In genomic region chr15:80897911-80898310, GRCm38 (mm10) we compare ENCODE assay signal across 29 mouse cellular contexts. TPM values are rescaled to one million over a fixed set of nuclear protein-coding genes. Genes with fewer than 3 reads are reported as not detected.
DNase-seq lines count a peak whose midpoint lies in the region; ATAC-seq and TF ChIP-seq lines count a peak whose summit lies in the region.
"Had no signal": no experiment of that assay in that cellular context is flagged by ENCODE, and none has a peak within 500 bp of the region (broad histone marks: within the 10 kb centered on the region; RNA-seq: fewer than 3 reads in every experiment).

No protein-coding gene starts in this region.

- WGBS in forebrain, embryonic 15.5 days = 66% methylated on average over 5 of the region's 5 CpGs
- WGBS in forebrain, embryonic 11.5 days = 80% methylated on average over 5 of the region's 5 CpGs
- 83% methylated on average over 5 of the region's 5 CpGs for WGBS in hindbrain, postnatal 0 days
- WGBS in hindbrain, embryonic 11.5 days = 90% methylated on average over 5 of the region's 5 CpGs

- H3K4me3 ChIP-seq in forebrain, embryonic 15.5 days = no peak overlapping the region
- no peak overlapping the region for H3K4me3 ChIP-seq in forebrain, embryonic 11.5 days (ENCODE audit: low read depth, low read length)
- no peak overlapping the region for H3K4me3 ChIP-seq in hindbrain, postnatal 0 days (ENCODE audit: low read length)
- H3K4me3 ChIP-seq in hindbrain, embryonic 11.5 days (ENCODE audit: low read depth, low read length) = no peak overlapping the region
- H3K4me3 ChIP-seq in ES-E14 (ENCODE audit: insufficient read depth in 1 of 2, low read depth in 1 of 2, low read length in 2 of 2, poor library complexity in 1 of 2, severe bottlenecking in 1 of 2) = no peak overlapping the region
- H3K4me3 ChIP-seq: embryonic facial prominence, embryonic 12.5 days; embryonic facial prominence, embryonic 15.5 days; forebrain, embryonic 12.5 days; heart, embryonic 12.5 days; heart, embryonic 15.5 days; hindbrain, embryonic 10.5 days; intestine, embryonic 15.5 days had no signal

- no peak for DNase-seq in forebrain, embryonic 11.5 days (ENCODE audit: low spot score)
- DNase-seq in hindbrain, postnatal 0 days (ENCODE audit: low spot score) = peak; percentile 8
- no peak for DNase-seq in hindbrain, embryonic 11.5 days (ENCODE audit: low spot score)
- DNase-seq in ES-E14 (ENCODE audit: low read depth, low spot score) = peak; percentile 29
- peak; percentile 81 for DNase-seq in ZHBTc4 (ENCODE audit: low read depth, low spot score)
- no peak for DNase-seq in testis, postnatal 14 days (ENCODE audit: low spot score)
- DNase-seq in urinary bladder, adult 2 months (ENCODE audit: low spot score) = no peak
- DNase-seq: adrenal gland, adult 8-10 months; adrenal gland, postnatal 25 days; B cell, adult 2 months; cerebellum, adult 18-20 months; cerebellum, adult 9-10 months; cerebellum, postnatal 14 days; gastrocnemius, postnatal 25 days; heart, adult 18-20 months; heart, postnatal 10 days; heart, postnatal 36 days; kidney, adult 11 months; kidney, adult 8-10 months had no signal

- H3K27ac ChIP-seq in forebrain, embryonic 15.5 days (replicated peaks) = 0 out of 2 replicates have a peak overlapping the region, but pooled peaks have one; percentile 11
- no peak overlapping the region for H3K27ac ChIP-seq in forebrain, embryonic 11.5 days (ENCODE audit: low read depth, low read length)
- H3K27ac ChIP-seq in hindbrain, postnatal 0 days = no peak overlapping the region
- H3K27ac ChIP-seq in hindbrain, embryonic 11.5 days (ENCODE audit: low read depth, low read length) = no peak overlapping the region
- H3K27ac ChIP-seq in ES-E14 (ENCODE audit: insufficient read depth, low read depth, low read length, poor library complexity, severe bottlenecking) = no peak overlapping the region
- H3K27ac ChIP-seq: embryonic facial prominence, embryonic 12.5 days; embryonic facial prominence, embryonic 15.5 days; forebrain, embryonic 12.5 days; heart, embryonic 15.5 days; hindbrain, embryonic 10.5 days; intestine, embryonic 15.5 days had no signal

- peaks cover 70% of the 10 kb centered on the region for H3K36me3 ChIP-seq in forebrain, embryonic 15.5 days
- H3K36me3 ChIP-seq in forebrain, embryonic 11.5 days (ENCODE audit: control insufficient read depth, insufficient read depth, low read length) = peaks cover 11% of the 10 kb centered on the region; the same call in 1 of the 2 replicates
- peaks cover 42% of the 10 kb centered on the region for H3K36me3 ChIP-seq in hindbrain, postnatal 0 days (ENCODE audit: insufficient read depth, low read length)
- H3K36me3 ChIP-seq in hindbrain, embryonic 11.5 days (ENCODE audit: control insufficient read depth, insufficient read depth, low read length) = peaks cover 15% of the 10 kb centered on the region
- H3K36me3 ChIP-seq in ES-E14 (ENCODE audit: control insufficient read depth, insufficient read depth, low read length, poor library complexity, severe bottlenecking) = peaks cover 14% of the 10 kb centered on the region

- H3K27me3 ChIP-seq in forebrain, embryonic 15.5 days = no peaks in the 10 kb centered on the region
- no peaks in the 10 kb centered on the region for H3K27me3 ChIP-seq in forebrain, embryonic 11.5 days (ENCODE audit: control insufficient read depth, insufficient read depth, low read length)
- no peaks in the 10 kb centered on the region for H3K27me3 ChIP-seq in hindbrain, postnatal 0 days (ENCODE audit: insufficient read depth, low read length)
- H3K27me3 ChIP-seq in hindbrain, embryonic 11.5 days (ENCODE audit: control insufficient read depth, insufficient read depth, low read length) = no peaks in the 10 kb centered on the region
- H3K27me3 ChIP-seq: CH12.LX; embryonic facial prominence, embryonic 12.5 days; embryonic facial prominence, embryonic 15.5 days; forebrain, embryonic 12.5 days; heart, embryonic 12.5 days; heart, embryonic 15.5 days; intestine, embryonic 15.5 days had no signal

- TF ChIP-seq CTCF in hindbrain, postnatal 0 days (IDR thresholded peaks at IDR 0.05; ENCODE audit: low read depth) = no peak

- no peak overlapping the region for H3K4me2 ChIP-seq in forebrain, embryonic 15.5 days (replicated peaks)
- no peak overlapping the region for H3K4me2 ChIP-seq in forebrain, embryonic 11.5 days (ENCODE audit: low read depth, low read length, severe bottlenecking)
- H3K4me2 ChIP-seq in hindbrain, postnatal 0 days (ENCODE audit: low read depth, low read length) = no peak overlapping the region
- no peak overlapping the region for H3K4me2 ChIP-seq in hindbrain, embryonic 11.5 days (replicated peaks; ENCODE audit: low read depth, low read length)
- H3K4me2 ChIP-seq: embryonic facial prominence, embryonic 12.5 days; embryonic facial prominence, embryonic 15.5 days; forebrain, embryonic 12.5 days; heart, embryonic 12.5 days; heart, embryonic 15.5 days; intestine, embryonic 15.5 days had no signal

- H3K4me1 ChIP-seq in forebrain, embryonic 15.5 days = no peaks in the 10 kb centered on the region
- no peaks in the 10 kb centered on the region for H3K4me1 ChIP-seq in forebrain, embryonic 11.5 days (replicated peaks; ENCODE audit: control insufficient read depth, insufficient read depth, low read length)
- no peaks in the 10 kb centered on the region for H3K4me1 ChIP-seq in hindbrain, postnatal 0 days (ENCODE audit: insufficient read depth, low read length)
- H3K4me1 ChIP-seq in hindbrain, embryonic 11.5 days (replicated peaks; ENCODE audit: control insufficient read depth, insufficient read depth, low read length) = no peaks in the 10 kb centered on the region
- peaks cover 3 to 5% of the 10 kb centered on the region in 2 experiments; a peak in 2 of 4 replicates for H3K4me1 ChIP-seq in ES-E14 (ENCODE audit: control insufficient read depth in 2 of 2, insufficient read depth in 2 of 2, low read length in 2 of 2, poor library complexity in 1 of 2)
- H3K4me1 ChIP-seq: embryonic facial prominence, embryonic 12.5 days; embryonic facial prominence, embryonic 15.5 days; forebrain, embryonic 12.5 days; heart, embryonic 12.5 days; heart, embryonic 15.5 days; hindbrain, embryonic 10.5 days; intestine, embryonic 15.5 days had no signal

- ATAC-seq in forebrain, embryonic 15.5 days (replicated peaks) = no peak
- no peak for ATAC-seq in forebrain, embryonic 11.5 days (replicated peaks; ENCODE audit: low FRiP score)
- ATAC-seq in hindbrain, postnatal 0 days = no peak
- no peak for ATAC-seq in hindbrain, embryonic 11.5 days (ENCODE audit: low FRiP score)
- ATAC-seq: activated CD4-positive, CD25-positive, alpha-beta regulatory T cell, adult 4 months; intestine, embryonic 15.5 days had no signal

- H3K9me3 ChIP-seq in forebrain, embryonic 15.5 days = no peaks in the 10 kb centered on the region
- no peaks in the 10 kb centered on the region for H3K9me3 ChIP-seq in forebrain, embryonic 11.5 days (ENCODE audit: control insufficient read depth, low read length)
- H3K9me3 ChIP-seq in hindbrain, postnatal 0 days (ENCODE audit: low read length) = no peaks in the 10 kb centered on the region
- H3K9me3 ChIP-seq in hindbrain, embryonic 11.5 days (ENCODE audit: control insufficient read depth, low read length) = no peaks in the 10 kb centered on the region
- no peaks in the 10 kb centered on the region for H3K9me3 ChIP-seq in ES-E14 (ENCODE audit: control insufficient read depth, insufficient read depth, low read depth, low read length)
- H3K9me3 ChIP-seq: embryonic facial prominence, embryonic 12.5 days; embryonic facial prominence, embryonic 15.5 days; forebrain, embryonic 12.5 days; heart, embryonic 12.5 days; heart, embryonic 15.5 days; hindbrain, embryonic 10.5 days; intestine, embryonic 15.5 days had no signal

- H3K9ac ChIP-seq in forebrain, embryonic 15.5 days (replicated peaks) = no peak overlapping the region
- no peak overlapping the region for H3K9ac ChIP-seq in forebrain, embryonic 11.5 days (ENCODE audit: low read length)
- H3K9ac ChIP-seq in hindbrain, postnatal 0 days (replicated peaks; ENCODE audit: low read length) = no peak overlapping the region
- H3K9ac ChIP-seq in hindbrain, embryonic 11.5 days (ENCODE audit: low read depth, low read length) = no peak overlapping the region
- no peak overlapping the region for H3K9ac ChIP-seq in ES-E14 (ENCODE audit: insufficient read depth, low read depth, low read length, poor library complexity, severe bottlenecking)
- H3K9ac ChIP-seq: embryonic facial prominence, embryonic 12.5 days; embryonic facial prominence, embryonic 15.5 days; forebrain, embryonic 12.5 days; heart, embryonic 12.5 days; heart, embryonic 15.5 days; intestine, embryonic 15.5 days had no signal

- in situ Hi-C loops in ES-E14 (cut with MboI; ENCODE audit: low sequenced_read_pairs in 2 of 2, unreplicated experiment in 2 of 2) = no loop called here

TF ChIP-seq in ES-E14, 5 proteins besides CTCF, POLR2A, EP300 and RAD21:
- TF ChIP-seq MAFK (IDR thresholded peaks at IDR 0.05; ENCODE audit: insufficient read depth, low read depth, low read length) (no peak), ZNF384 (IDR thresholded peaks at IDR 0.05; ENCODE audit: low read depth, low read length) (no peak), HCFC1 (IDR thresholded peaks at IDR 0.05; ENCODE audit: borderline replicate concordance, insufficient read depth, low read length) (no peak), CHD2 (IDR thresholded peaks at IDR 0.05; ENCODE audit: low read depth, low read length) (no peak)

RNA-seq across cellular contexts. Expression of gene Adsl, which starts 50.4 kb away (rescaled TPM):
- 99.2 and 100 TPM in 2 replicates for polyA plus RNA-seq in forebrain, embryonic 15.5 days (2015; fragmentation: Nextera tagmentation; extraction: Ambion mirVana)
- polyA plus RNA-seq in forebrain, embryonic 11.5 days (2014; fragmentation: Nextera tagmentation; extraction: Ambion mirVana) = 184 and 186 TPM in 2 replicates
- total RNA-seq in hindbrain, postnatal 0 days (2014; rRNA removed) = 77.6 and 97.6 TPM in 2 replicates
- 95.3 and 96.3 TPM in 2 replicates for polyA plus RNA-seq in hindbrain, postnatal 0 days (2015; fragmentation: Nextera tagmentation; extraction: Ambion mirVana)
- 153 and 165 TPM in 2 replicates for polyA plus RNA-seq in hindbrain, embryonic 11.5 days (2014; fragmentation: Nextera tagmentation; extraction: Ambion mirVana)
- 124 and 166 TPM in 2 replicates for total RNA-seq in ES-E14 (2012; rRNA removed)
- polyA plus RNA-seq in urinary bladder, adult 2 months (2012; rRNA removed) = 68.8 and 72.9 TPM in 2 replicates

Comparison
In these comparisons a context has a peak if more than half of its experiments do, and no peak if none do; other contexts are left out.
1. DNase-seq: peak in hindbrain, postnatal 0 days (single experiment), ES-E14 (single experiment) and ZHBTc4 (single experiment); none in forebrain, embryonic 11.5 days (single experiment), hindbrain, embryonic 11.5 days (single experiment), testis, postnatal 14 days (single experiment) and urinary bladder, adult 2 months (single experiment).